Mouse (Mus musculus) cerebellum, adult 2 months (tissue): ENCODE measurements around the gene Acer2. TPM values are rescaled to one million over a fixed set of nuclear protein-coding genes. Genes with fewer than 3 reads are reported as not detected.

Source experiments
- DNase-seq, 2 experiments: peaks; one replicate each; pipeline ENCODE4 v3.0.0; 2021
- H3K27ac ChIP-seq: fragments of 200-500 bp; 2 replicates; pipeline ENCODE4 v1.5.1; 2012; ENCODE audit warnings: low read length, control low read depth, inconsistent platforms; ENCODE audit not compliant: insufficient read depth
- H3K27me3 ChIP-seq: fragments of 200-500 bp; 2 replicates; pipeline ENCODE4 v1.6.1; 2012; ENCODE audit warnings: inconsistent platforms, mild to moderate bottlenecking, low read length, moderate library complexity; ENCODE audit not compliant: control insufficient read depth, insufficient read depth
- H3K4me1 ChIP-seq: fragments of 200-500 bp; 2 replicates; pipeline ENCODE4 v1.6.1; 2011; ENCODE audit warnings: low read length; ENCODE audit not compliant: control insufficient read depth, insufficient read depth
- H3K4me3 ChIP-seq: fragments of 200-500 bp; replicated peaks from 2 replicates; pipeline ENCODE3; 2011; ENCODE audit warnings: mild to moderate bottlenecking, low read depth, low read length, control low read depth; ENCODE audit not compliant: insufficient read depth
- CTCF ChIP-seq: fragments of 200-500 bp; IDR thresholded peaks from 2 replicates; pipeline ENCODE4 v1.5.1; 2011; ENCODE audit warnings: low read depth, mild to moderate bottlenecking, control low read depth, low read length, moderate library complexity, borderline replicate concordance; ENCODE audit not compliant: insufficient read depth
- POLR2A ChIP-seq: fragments of 200-500 bp; IDR thresholded peaks from 2 replicates; pipeline ENCODE4 v1.6.1; 2011; ENCODE audit warnings: low read length, control low read depth, borderline replicate concordance; ENCODE audit not compliant: insufficient read depth
- WGBS: fragments of 180-500 bp; shearing (Covaris S2); methylation state at CpG from one replicate; pipeline ENCODE4 v1.1.7; 2018; 5-methylcytosine and 5-hydroxymethylcytosine counted together
- polyA plus RNA-seq: library from polyadenylated mRNA; depleted of rRNA; stranded (reverse); fragments of >200 nt; gene quantifications from 2 replicates; pipeline ENCODE4 v1.2.3, GENCODE M21; 2012

Gene Acer2
- polyA plus RNA-seq, 1 experiment, result 6.7 TPM

- H3K27me3 ChIP-seq, result no peaks in the 10 kb centered on the region
- TF ChIP-seq CTCF (no peak), POLR2A (no peak)
- 90% methylated on average over 2 of the region's 2 CpGs for WGBS
- H3K4me3 ChIP-seq, result no peak overlapping the region
- H3K27ac ChIP-seq, result no peak overlapping the region
- no peaks in the 10 kb centered on the region for H3K4me1 ChIP-seq
- no peak for DNase-seq
Observed at GRCm38 (mm10) chr4:86879477-86879876, 5.3 kb downstream of the Acer2 start.

DNA sequence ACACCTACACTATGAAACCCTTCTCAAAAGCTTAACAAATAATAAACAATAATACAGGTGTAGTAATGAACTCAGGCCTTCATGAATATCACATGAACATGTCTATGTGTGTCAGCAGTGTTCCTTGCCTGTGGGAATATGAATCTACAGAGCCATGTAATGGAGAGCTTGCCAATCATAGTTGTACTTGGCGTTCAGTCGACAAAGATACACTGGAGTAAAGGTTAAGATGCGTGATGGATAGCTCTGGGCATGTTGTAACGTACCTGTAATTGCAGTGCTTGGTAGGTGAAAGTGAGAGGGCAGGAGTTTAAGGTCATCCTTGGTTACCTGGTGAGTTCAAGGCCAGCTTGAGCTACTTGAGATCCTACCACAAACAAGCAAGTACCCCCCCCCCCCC lies 7.0 kb downstream of the Acer2 start:
- TF ChIP-seq CTCF (no peak), POLR2A (no peak)
- H3K27me3 ChIP-seq, result no peaks in the 10 kb centered on the region
- no peak overlapping the region for H3K4me3 ChIP-seq
- H3K27ac ChIP-seq, result no peak overlapping the region
- 91% methylated on average over 4 of the region's 4 CpGs for WGBS
- no peak for DNase-seq
- no peaks in the 10 kb centered on the region for H3K4me1 ChIP-seq

GRCm38 (mm10) chr4:86882413-86882812 lies 8.2 kb downstream of the Acer2 start:
- no peak overlapping the region for H3K27ac ChIP-seq
- TF ChIP-seq POLR2A (no peak), CTCF (no peak)
- H3K4me3 ChIP-seq, result no peak overlapping the region
- 25% methylated on average over 2 of the region's 2 CpGs for WGBS
- no peaks in the 10 kb centered on the region for H3K27me3 ChIP-seq
- H3K4me1 ChIP-seq, result no peaks in the 10 kb centered on the region
- no peak for DNase-seq

GRCm38 (mm10) chr4:86884945-86885344 lies 10.7 kb downstream of the Acer2 start:
- Histone ChIP-seq H3K4me3 (no peak overlapping the region), H3K4me1 (no peaks in the 10 kb centered on the region), H3K27ac (no peak overlapping the region), H3K27me3 (no peaks in the 10 kb centered on the region; the same call in 1 of the 2 replicates)
- DNase-seq, result no peak
- TF ChIP-seq CTCF, result peak; percentile 21; the same call in 1 of the 2 replicates
- TF ChIP-seq POLR2A, result no peak
- WGBS, result 48% methylated on average over 4 of the region's 4 CpGs

DNA sequence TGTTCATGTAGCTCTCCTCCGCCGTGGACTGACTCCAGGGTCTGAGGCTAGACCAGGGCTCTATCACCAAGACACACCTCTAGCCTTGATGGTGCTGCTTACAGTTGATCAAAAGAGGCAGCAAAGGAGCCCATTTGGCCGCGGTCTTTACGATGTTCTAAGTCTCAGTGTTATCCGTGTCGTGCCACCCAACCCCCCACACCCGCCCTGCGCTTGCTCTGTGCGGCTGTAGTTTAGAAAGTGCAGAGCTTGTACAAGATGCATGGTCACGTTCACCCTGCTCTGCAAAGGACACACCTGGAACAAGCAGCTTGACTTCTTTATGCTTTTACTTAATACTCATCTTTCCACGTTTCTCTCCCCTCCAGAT lies 11.6 kb downstream of the Acer2 start:
- Histone ChIP-seq H3K4me3 (no peak overlapping the region), H3K27me3 (no peaks in the 10 kb centered on the region; the same call in 1 of the 2 replicates), H3K4me1 (no peaks in the 10 kb centered on the region), H3K27ac (no peak overlapping the region)
- WGBS, result 64% methylated on average over 12 of the region's 12 CpGs
- no peak for DNase-seq
- no peak for TF ChIP-seq POLR2A
- TF ChIP-seq CTCF, result no peak

- Histone ChIP-seq H3K27ac (no peak overlapping the region), H3K27me3 (no peaks in the 10 kb centered on the region; the same call in 1 of the 2 replicates), H3K4me3 (no peak overlapping the region), H3K4me1 (no peaks in the 10 kb centered on the region)
- DNase-seq, result no peak
- 48% methylated on average over 18 of the region's 18 CpGs for WGBS
- TF ChIP-seq CTCF, result no peak
- no peak for TF ChIP-seq POLR2A
Observed at GRCm38 (mm10) chr4:86886160-86886878, 12.1 kb downstream of the Acer2 start.

GRCm38 (mm10) chr4:86887879-86888278 lies 13.7 kb downstream of the Acer2 start:
- 71% methylated on average over 5 of the region's 5 CpGs for WGBS
- Histone ChIP-seq H3K27me3 (no peaks in the 10 kb centered on the region; the same call in 1 of the 2 replicates), H3K27ac (no peak overlapping the region), H3K4me3 (no peak overlapping the region), H3K4me1 (no peaks in the 10 kb centered on the region)
- DNase-seq, result no peak
- TF ChIP-seq CTCF (no peak), POLR2A (no peak)

DNA sequence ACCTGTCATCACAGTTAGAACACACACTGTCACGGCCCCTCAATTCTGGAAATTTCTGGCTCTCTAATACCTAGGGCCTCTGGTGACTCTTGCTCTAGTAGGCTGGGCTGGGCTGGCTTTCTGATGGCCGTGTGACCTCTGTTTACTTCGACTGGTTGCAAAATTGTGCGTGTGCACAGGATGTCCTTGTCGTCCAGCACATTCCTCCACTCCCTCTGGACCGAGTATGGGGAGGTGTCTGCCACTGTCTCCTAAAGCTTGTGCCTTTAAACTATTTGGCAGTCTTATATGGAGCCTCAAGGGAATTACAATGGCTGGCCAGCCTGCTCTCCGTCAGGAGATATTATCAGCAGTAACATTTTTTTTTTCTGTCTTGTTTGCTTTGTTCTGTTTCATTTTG lies 23.2 kb downstream of the Acer2 start:
- no peak for DNase-seq
- Histone ChIP-seq H3K4me3 (no peak overlapping the region), H3K4me1 (no peaks in the 10 kb centered on the region; the same call in 1 of the 2 replicates), H3K27me3 (no peaks in the 10 kb centered on the region), H3K27ac (no peak overlapping the region)
- 65% methylated on average over 7 of the region's 7 CpGs for WGBS
- TF ChIP-seq POLR2A, result no peak
- no peak for TF ChIP-seq CTCF
